Mouse (Mus musculus) liver (tissue): ENCODE measurements around the gene Hba-a1.
A peak's percentile ranks its signal among the peaks of the same experiment; 100 is the strongest.

ENCODE experiments used
- DNase-seq: peaks from one replicate; pipeline ENCODE4 v3.0.0-alpha.2; 2020; ENCODE audit warnings: mixed read lengths

Hba-a1 gene

DNA sequence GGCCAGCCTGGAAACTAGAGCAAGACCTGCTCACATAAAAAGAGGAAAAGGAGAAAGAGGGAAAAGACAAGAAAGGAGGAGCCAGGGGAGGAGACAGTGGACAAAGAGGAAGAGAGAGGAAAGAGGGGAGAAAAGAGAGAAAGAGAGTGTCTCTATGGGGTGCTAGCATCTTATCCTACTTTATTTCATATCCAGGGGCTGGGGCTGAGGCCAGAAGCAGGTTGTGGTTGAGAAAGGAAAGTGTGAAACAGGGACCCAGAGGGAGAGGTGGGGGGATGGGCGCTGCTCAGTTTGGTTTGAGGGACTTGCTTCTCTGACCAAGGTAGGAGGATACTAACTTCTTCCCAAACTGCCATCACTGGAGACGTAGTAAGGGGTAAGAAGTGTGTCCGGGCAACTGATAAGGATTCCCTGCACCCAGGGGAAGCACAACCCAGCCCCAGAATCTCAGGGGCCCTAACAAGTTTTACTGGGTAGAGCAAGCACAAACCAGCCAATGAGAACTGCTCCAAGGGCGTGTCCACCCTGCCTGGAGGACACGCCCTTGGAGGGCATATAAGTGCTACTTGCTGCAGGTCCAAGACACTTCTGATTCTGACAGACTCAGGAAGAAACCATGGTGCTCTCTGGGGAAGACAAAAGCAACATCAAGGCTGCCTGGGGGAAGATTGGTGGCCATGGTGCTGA is at the start of gene Hba-a1:
Gene Hba-a1 (plus strand): TSS at position 421 of the 687 bp plus-strand sequence.
- peak; percentile 36 for DNase-seq

DNA sequence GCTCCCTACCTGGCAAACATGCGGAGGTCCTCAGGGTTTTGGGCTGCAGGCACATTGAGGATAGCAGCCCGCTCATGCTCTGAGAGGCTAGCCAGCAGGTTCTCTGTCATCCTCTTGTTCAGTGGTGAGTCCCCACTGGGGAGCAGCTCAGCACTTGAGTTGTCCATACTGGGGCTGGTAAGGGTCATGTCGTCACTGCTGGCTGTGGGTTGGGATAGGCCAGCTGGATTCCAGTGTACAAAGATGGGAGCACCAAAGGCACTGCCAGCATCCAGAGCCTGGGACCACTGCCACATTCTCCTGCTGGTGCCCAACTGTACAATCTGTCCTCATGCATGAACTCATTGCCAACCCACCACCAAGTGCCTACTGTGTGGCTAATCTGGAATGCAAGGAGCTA is 49.4 kb upstream of the Hba-a1 start:
- no peak for DNase-seq

DNA sequence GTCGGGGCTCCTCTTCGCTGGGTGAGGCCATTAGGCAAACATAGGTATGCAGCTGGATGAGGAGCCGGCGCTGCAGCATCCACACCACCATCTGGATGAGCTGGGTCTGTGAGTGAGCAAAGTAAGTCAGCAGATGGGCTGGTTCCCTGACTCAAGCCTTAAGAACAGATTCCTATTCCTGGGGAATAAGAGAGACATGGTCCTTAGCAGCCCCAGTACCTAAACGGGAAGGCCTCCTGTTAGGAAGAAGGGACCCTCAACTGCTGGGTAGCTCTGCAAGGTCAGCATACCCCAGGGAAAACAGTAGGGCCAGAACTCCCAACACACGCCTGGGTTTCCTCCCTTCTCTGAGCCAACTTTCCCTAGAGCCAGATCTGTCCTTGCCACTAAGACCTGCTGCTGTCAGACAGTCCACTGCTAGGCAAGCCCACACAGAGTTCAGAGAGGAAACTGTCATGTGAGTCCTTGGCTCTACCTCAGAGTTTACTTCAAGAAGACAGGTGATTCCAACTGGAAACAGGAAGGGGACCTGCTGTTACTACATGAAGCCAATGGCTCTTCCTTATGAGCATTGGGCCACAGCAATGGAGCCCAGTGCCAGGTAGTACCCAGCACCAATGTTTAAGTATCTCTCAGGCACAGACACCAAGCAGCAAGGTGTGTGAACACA is 48.4 kb upstream of the Hba-a1 start:
- DNase-seq: no peak

DNA sequence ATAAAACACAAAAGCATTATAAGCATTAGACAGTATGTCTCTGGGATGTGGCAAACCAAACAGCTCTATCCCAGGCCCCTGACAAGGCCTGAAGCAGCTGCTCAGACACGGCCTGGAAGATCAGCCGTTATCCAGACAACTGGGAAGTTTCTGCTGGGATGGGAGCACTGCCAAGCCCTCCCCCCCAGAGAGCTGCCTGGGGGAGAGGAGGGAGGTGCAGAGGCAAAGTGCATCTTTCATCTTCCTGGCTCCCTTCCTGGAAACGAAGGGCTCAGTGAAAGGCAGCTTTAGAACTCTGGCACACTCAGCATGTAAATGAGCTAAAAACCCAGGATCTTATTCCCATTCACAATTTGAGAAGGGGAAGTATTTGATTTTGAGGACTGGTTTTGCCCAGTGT is 47.7 kb upstream of the Hba-a1 start:
- peak; percentile 53 for DNase-seq

DNA sequence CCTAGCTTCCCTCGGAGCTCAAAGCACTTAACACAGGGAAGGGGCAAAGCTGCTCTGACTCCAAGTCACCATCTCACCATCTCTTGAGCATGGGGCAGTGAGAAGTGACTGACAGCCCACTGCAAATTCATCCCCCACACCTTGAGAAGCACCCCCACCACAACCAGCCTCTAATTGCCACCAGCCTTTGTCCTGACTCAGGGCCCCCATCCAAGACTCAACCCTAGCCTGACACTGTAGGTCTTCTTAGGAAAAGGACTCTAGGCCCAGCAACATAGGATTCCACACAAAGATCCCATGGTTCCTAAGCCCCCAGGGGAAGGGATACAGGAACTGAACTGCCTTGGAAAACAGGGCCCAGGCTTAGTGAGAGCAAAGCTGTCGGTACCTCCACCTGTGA is 47.2 kb upstream of the Hba-a1 start:
- DNase-seq: no peak

DNA sequence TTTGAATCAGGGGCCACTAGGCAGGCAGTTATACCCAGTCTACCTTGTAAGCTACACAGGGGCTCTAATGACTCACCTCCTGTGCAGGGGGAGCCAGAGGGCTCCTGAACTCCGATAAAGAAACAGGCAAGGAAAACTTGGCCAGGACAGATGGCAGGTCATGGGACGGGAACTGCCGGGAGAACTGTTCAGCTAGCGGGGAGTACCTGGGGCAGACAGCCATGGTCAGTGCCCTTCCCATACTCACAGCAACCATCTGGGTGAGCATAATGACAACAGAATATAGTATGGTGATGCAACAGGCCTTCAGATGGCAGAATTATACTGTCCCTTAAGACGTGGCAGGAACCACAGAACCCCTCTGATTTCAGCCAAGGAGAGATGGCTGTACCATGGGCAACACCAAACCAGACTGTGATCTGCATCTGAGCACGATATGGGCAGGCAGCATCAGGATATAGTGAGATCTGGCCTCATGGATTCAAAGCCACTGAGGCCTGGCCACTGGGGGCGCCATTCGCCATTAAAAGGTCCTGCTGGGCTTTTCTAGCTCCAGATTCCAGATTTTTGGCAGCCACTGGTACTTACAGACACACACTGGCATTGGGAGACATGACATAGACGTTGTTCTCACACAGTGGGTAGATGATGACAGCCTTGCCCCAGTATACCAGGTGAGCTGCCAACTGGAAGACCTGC is 46.5 kb upstream of the Hba-a1 start:
- peak; percentile 81 for DNase-seq

DNA sequence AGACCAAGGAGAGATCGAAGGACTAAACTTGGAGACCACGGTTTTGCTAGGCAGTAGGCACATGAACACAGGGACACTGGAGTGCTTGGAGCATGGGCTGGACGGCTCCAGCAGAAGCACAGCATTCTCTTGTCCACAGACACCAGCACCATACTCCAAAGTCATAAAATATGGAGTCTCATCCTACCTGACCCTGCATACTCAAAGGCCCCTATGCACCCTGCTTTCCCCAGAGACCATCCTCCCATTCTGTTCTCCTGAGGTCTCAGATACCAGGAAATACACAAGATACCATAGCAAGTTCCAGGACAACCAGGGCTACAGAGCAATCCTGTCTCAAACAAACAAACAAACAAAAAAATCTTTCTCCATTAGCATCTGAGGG is 45.9 kb upstream of the Hba-a1 start:
- DNase-seq: no peak

DNA sequence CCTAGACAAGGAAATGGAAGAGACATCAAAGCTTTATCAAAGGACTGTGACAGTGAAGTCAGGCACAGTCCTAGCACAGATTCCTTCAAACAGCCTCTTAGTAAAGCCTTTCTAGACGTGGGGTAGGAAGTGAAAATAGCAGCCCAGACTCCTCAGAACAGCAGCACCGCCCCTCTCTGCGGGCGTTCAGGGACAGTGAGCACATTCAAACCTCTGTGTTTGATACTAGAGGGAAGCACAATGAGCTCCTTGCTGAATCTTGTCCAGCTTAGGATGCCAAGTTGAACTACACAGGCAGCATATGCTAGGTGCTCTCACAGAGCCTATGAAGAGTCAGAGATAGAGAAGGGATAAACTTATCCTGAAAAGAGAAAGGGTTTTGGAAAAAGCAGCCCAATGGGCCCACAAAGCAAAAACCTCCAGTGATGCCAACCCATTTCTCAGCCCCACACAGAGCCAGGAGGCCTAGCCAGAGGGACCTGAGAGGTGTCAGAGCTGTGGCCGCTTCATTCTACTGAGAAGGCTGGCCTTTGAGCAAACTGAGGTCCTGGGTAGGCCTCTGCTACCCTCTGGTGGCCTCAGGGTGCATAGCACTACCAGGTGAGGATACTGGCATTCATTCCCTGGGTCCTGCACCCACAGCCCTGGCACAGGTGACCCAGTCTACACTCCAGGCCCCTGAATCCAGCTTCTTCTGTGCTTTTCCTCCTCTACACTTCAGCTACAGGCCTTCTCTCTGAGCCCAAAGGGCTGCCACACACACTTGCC is 45.0 kb upstream of the Hba-a1 start:
- DNase-seq: peak; percentile 86

DNA sequence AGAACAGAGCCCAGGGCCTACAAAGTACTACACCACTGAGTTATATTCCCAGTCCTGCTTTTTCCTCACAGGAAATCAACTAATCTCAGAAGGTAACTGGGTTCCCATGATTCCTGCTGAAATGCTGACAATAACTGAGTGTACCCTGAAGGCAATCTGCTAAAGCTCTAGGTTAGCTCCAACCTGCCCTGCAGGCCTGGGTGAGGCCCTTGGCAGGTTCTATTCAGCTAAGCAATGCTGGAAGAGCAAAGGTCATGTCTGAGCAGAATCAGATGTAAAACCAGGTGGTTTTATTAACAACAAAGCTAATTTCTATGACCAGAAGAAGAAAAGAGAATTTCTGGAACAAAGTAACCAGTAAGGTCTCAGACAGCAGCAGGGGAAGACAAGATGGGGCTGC is 41.9 kb upstream of the Hba-a1 start:
- DNase-seq: no peak

DNA sequence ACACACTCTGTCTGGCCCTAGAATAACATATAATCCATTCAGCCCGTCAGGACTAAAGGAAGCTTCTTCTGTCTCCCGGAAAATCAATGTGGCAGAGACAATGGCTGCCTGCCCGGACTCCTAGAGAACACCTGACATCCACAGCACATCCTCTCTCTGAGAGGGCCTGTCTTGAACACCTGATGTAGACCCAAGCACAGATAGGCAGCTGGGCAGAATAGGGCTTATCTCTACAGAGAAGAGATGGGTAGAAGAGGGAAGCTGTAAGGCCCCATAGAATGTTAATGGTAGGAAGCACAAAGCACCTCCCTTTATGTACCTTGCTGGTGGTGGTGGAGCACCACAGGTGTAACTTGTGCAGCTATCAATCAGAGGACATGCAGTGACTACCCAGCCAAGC is 41.1 kb upstream of the Hba-a1 start:
- DNase-seq: peak; percentile 60

DNA sequence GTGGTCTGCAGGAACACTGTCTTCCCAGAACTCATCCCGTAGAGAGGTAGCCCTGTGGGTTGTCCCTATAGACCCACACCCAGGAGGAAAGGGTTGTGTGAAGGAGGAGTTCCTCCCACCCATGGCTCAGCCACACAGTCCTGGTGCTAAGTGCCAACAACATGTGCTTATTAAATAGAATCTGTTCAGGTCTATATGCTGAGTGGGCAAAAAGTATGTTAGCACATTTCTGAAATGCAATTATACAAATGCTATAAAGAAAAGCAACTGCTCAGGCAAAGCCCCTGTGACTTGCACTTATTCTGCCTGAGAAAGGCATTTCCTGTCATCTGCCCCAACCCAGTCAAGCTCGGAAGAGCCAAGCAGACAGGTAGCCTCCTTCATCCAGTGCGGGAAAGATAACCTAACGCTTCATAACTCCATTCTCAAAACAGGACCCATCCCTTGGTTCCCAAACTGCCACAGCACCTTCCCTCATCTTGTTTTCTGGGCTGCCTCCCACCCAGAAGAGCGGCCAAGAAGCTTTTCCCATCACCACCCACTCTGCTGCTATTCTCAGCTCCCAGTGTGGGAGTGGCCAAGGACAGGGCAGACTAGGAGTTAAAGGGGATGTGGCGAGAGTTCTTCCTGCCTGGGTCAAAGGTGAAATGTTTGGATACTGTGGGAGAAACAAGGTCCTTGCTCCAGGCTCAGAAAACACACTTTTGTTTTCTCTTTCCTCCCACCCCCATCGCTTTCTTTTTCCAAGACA is 39.9 kb upstream of the Hba-a1 start:
- DNase-seq: peak; percentile 58

DNA sequence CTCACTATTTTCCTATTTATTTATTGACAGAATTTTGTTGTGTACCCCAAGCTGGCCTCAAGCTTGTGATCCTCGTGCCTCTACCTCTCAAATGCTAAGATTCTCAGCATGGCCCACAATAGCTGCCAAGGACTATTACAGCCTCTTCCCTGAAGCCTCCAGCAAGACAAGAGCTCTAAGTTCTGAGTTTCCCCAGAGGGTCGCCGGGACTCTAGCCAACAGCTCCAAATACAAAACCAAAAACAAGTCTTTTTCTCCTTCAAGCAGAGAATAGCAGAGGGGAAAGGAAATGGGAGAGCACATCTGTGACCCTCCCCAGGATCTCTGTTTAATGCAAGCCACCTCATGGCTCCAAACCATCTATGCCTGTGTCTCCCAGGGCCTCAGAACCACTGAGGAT is 39.2 kb upstream of the Hba-a1 start:
- DNase-seq: no peak

DNA sequence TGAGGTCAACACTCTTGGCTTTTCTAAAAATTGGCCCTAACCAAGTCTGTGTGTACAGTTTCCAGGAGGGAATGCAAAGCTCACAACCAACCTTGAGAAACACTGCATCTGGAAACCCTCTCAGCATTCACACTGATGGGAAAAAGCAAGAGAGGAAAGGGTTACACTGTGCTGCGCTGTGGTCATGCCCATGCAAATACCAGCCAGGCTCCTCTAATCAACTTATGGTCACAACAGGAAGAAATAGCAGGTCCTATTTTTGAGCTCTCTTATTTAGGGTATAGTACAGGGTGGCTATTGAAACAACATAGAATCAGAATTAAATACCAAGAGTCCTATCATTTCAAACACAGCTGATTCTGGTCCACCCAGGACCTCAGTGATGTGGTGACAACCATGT is 38.7 kb upstream of the Hba-a1 start:
- DNase-seq: no peak

DNA sequence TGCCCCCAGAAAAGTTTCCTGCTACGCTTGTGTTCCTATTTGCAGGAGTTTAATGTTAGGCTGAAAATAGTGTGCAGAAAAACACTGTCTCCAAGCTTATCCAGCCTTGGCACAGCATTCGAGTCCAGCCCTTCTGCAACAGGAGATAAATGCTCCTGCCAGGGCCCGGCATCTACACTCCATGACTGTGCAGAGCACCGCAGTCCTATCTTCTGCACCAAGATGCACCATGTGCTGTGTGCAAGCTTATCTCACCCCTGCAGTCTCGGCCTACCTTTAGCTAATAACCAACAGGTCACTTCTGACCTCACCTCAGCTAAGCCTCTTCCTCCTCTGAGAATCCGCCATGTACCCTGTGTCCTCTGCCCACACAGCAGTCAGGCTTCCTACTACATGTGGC is 37.7 kb upstream of the Hba-a1 start:
- DNase-seq: peak; percentile 94

DNA sequence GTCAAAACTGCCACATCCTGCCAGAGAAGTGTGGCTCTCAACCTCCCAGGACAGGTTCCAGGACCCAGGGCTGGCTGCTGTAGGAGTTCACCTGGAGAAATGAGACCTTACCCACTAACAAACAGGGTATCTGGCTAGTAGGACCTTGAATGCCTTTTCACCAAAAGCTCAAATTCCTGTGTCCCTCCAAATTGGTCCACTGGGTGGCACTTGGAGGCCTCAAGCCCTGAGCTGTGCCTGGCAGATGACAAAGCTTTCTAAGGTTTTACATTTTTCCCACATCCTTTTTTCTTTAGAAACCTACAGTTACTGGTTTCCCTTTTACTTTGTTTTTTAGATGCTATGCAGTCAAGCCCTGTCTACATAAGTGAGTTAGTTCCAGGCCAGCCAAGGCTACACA is 36.2 kb upstream of the Hba-a1 start:
- DNase-seq: peak; percentile 77

DNA sequence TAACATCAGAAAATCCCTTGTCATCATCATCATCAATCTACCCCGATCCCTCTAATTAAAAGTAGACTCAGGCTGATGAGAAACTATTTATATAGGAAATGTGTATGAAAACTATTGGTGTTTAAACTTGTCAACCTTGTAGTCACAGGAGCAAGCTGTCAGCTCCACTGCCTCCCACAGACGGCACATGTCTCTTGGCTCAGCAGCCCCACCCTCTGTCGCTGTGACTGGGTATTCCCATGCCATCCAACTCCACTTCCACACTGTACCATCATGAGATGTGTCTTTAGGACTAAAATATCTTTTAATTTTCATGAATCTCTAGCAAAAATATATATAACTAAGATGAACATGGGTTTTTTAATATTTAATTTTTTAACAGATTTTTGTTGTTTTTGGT is 35.0 kb upstream of the Hba-a1 start:
- DNase-seq: peak; percentile 77

DNA sequence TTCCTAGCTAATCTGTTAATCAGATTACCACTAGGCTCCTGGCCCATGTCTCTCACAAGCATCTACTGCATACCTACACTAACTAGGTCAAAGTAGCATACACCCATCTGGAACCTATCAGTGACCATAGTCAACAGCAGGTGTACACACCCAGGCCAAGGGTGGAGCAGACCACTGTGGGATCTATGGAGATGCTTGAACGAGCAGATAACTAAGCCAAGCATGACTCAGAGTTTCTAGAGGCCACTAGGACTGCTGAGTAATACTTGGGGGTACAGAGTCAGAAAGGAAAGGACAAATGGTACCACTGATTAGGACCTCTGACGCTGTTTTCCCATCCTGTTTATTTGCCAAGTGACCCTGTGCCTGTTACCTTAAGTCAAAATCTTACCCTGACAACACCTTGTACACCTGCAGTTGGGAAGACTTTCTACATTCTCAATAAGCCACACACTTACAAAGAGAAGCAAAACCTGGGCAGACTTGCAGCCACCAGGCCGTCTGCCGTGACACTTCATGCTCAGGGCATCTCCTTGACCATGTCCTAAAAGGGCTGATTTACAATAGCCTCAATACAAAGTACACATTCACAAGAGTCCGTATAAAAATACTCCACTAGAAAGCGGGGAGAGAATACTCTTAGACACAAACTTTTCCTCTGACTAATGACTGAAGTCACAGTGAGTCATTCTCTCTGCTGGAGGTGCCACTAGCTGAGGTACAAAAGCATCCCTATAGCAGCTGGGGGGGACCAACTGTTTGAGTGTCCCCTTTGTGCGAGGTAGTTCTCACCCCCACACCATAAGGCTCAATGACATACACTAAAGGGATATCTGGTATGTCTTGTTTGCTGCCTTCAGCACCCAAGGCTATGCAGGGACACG is 32.2 kb upstream of the Hba-a1 start:
- DNase-seq: peak; percentile 91

DNA sequence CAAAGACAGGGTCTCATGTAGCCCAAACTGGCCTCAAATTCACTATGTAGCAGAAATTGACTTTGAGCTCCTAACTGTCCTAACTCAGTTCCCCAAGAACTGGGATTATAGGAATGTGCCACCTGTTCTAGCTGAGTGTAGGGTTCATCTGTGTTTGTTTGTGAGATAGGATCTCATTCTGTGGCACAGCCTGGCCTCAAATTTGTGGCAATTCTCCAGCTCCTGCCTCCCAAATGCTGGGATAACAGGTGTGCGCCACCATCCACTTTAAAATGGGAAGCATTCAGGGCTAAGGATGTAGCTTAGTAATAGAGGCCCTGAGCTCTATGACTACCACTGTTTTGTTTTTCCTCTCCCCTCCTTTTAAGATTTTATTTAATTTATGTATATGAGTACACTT is 30.2 kb upstream of the Hba-a1 start:
- DNase-seq: no peak

DNA sequence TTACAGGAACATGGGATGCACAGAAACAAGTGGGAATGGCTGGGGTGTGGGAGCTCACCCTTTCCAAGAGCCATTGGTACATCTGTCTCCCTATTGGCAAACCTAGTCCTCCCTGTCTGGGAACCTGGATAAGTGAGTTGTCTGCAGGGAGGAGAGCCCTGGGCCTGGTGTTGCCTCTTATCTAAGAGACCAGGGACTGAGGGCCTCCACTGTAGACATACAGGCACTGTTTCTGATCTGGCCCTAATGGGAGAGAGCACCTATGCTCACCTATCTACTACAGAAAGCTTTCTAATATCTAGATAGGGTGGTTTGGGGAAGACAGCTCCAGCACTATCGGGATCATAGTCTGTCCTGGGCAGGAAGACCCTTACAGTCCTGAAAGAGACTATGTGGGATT is 27.2 kb upstream of the Hba-a1 start:
- peak; percentile 89 for DNase-seq

DNA sequence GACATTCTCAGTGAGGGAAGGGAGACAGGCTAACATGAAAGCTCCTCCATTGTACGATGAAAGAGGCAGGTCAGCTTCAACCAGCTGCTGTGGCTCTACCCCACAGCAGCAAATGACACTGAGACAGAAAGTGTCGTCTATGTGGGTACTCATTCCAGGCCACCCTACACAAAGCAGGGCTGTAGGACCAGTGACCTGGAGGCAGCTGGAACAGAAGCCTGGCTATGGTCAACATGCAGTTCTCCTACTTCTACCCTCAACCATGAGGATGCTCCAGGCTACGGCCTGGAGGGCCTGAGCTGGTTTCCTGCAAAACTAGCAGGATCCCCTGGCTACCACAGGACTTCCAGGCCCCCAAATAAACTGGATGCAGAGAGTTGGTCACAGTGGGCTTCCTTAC is 26.7 kb upstream of the Hba-a1 start:
- DNase-seq: no peak

DNA sequence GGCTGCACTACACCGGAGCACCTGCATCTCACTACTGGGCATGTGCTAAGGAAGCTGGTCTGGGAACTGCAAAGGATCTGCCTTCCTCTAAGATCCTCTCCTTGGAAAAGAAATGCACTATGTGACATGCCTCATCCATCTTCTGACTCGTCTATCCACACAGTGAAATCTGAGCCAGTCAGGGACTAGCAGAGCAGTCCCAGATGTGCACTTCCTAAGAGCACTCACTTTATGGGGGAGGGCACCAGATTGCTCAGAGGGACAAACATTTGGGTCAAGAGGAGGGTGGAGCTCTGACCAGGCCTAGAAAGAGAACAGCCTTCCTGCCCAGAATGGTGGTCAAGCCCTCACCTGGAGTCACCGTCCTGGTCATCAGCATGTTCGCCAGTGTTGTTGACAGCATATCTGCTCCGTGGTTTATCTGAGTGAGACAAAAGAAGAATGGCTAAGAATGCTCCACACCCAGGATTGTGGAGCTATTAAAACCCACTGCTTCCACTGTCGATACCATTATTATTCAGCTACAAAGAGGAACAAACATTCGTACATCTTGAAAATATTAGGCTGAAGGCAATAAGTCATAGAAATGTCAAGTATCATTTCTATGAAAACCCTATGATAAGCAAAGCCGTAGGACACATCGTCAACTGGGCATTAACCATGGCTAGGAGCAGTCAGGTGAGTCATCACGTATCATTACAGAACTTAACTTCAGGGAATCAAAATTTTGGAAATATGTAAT is 20.5 kb upstream of the Hba-a1 start:
- DNase-seq: no peak
